Mouse (Mus musculus): Measurements from ENCODE around the gene Rbm44. TPM values are rescaled to one million over a fixed set of nuclear protein-coding genes. Genes with fewer than 3 reads are reported as not detected.
A peak's percentile ranks its signal among the peaks of the same experiment; 100 is the strongest.

Rbm44 gene
- total and polyA plus RNA-seq, 2 experiments from 2014 or later = 0.04 to 0.97 TPM

- Histone ChIP-seq H3K36me3 (replicated peaks; ENCODE audit: control insufficient read depth, insufficient read depth, low read length) (no peaks in the 10 kb centered on the region), H3K27ac (ENCODE audit: low read depth) (peak overlapping the region; percentile 86), H3K9me3 (replicated peaks; ENCODE audit: control insufficient read depth, low read length) (no peaks in the 10 kb centered on the region), H3K4me2 (ENCODE audit: low read depth, low read length) (peak overlapping the region; percentile 16; the same call in 1 of the 2 replicates), H3K4me1 (ENCODE audit: control insufficient read depth, insufficient read depth) (peaks cover 50% of the 10 kb centered on the region), H3K9ac (replicated peaks; ENCODE audit: low read depth, low read length) (no peak overlapping the region; the same call in 1 of the 2 replicates), H3K4me3 (ENCODE audit: low read depth, low read length) (no peak overlapping the region), H3K27me3 (ENCODE audit: control insufficient read depth, insufficient read depth, low read length) (no peaks in the 10 kb centered on the region)
- TF ChIP-seq EP300 (IDR thresholded peaks at IDR 0.05; ENCODE audit: low read depth) (peak; percentile 73; the same call in 1 of the 2 replicates), CTCF (IDR thresholded peaks at IDR 0.05; ENCODE audit: low read depth) (no peak)
- DNase-seq (ENCODE audit: low spot score) (peak; percentile 87), ATAC-seq (ENCODE audit: insufficient read depth, low read depth) (peak; percentile 86)
- WGBS = 15% methylated on average over 10 of the region's 10 CpGs
Measured at GRCm38 (mm10) chr1:91216504-91217267, 71.8 kb downstream of the Rbm44 start.

DNA sequence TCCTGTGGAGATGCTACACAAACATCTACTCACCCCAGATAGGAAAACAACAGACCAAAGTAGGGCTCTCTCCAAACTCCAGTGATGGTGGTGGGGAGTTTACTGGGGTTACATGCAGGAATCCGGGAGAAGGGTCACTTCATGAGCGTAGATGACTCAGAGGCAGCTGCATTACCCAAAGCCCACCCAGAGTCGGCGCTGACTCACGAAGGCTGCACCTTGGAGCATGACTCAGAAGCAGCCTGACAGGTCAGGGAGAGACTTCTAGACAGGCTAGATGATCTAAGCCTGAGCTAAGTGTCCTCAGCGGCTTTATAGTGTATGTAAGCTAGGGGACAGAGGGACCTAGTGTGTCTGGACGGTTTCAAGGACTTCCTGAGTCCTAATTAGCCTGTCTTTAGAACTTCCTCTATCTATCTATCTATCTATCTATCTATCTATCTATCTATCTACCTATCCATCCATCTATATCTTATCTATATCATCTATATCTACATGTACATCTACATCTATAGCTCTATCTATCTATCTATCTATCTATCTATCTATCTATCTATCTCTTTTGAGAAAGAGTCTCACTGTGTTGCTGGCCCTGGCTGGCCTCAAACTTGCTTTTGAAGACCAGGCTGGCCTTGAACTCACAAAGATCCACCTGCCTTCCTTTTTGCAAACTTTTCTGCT is 74.9 kb downstream of the Rbm44 start:
- H3K9me3 ChIP-seq (replicated peaks; ENCODE audit: control insufficient read depth, low read length) = no peaks in the 10 kb centered on the region
- H3K9ac ChIP-seq (replicated peaks; ENCODE audit: low read depth, low read length) = no peak overlapping the region
- ATAC-seq (ENCODE audit: insufficient read depth, low read depth) (no peak), DNase-seq (ENCODE audit: low spot score) (no peak)
- H3K4me2 ChIP-seq (ENCODE audit: low read depth, low read length) = no peak overlapping the region
- H3K27me3 ChIP-seq (ENCODE audit: control insufficient read depth, insufficient read depth, low read length) = no peaks in the 10 kb centered on the region
- TF ChIP-seq CTCF (IDR thresholded peaks at IDR 0.05; ENCODE audit: low read depth) = no peak
- no peak for TF ChIP-seq EP300 (IDR thresholded peaks at IDR 0.05; ENCODE audit: low read depth)
- no peak overlapping the region for H3K27ac ChIP-seq (ENCODE audit: low read depth)
- no peak overlapping the region for H3K4me3 ChIP-seq (ENCODE audit: low read depth, low read length)
- H3K4me1 ChIP-seq (ENCODE audit: control insufficient read depth, insufficient read depth) = peaks cover 33% of the 10 kb centered on the region
- no peaks in the 10 kb centered on the region; the same call in 1 of the 2 replicates for H3K36me3 ChIP-seq (replicated peaks; ENCODE audit: control insufficient read depth, insufficient read depth, low read length)
- 80% methylated on average over 7 of the region's 7 CpGs for WGBS

- ATAC-seq (ENCODE audit: insufficient read depth, low read depth) = no peak
- no peaks in the 10 kb centered on the region; the same call in 1 of the 2 replicates for H3K36me3 ChIP-seq (replicated peaks; ENCODE audit: control insufficient read depth, insufficient read depth, low read length)
- no peaks in the 10 kb centered on the region for H3K27me3 ChIP-seq (ENCODE audit: control insufficient read depth, insufficient read depth, low read length)
- TF ChIP-seq EP300 (IDR thresholded peaks at IDR 0.05; ENCODE audit: low read depth) = no peak
- no peak for TF ChIP-seq CTCF (IDR thresholded peaks at IDR 0.05; ENCODE audit: low read depth)
- H3K27ac ChIP-seq (ENCODE audit: low read depth) = no peak overlapping the region
- no peaks in the 10 kb centered on the region for H3K9me3 ChIP-seq (replicated peaks; ENCODE audit: control insufficient read depth, low read length)
- no peak for DNase-seq (ENCODE audit: low spot score)
- H3K4me1 ChIP-seq (ENCODE audit: control insufficient read depth, insufficient read depth) = peaks cover 28% of the 10 kb centered on the region
- H3K4me2 ChIP-seq (ENCODE audit: low read depth, low read length) = no peak overlapping the region
- H3K4me3 ChIP-seq (ENCODE audit: low read depth, low read length) = no peak overlapping the region
- 84% methylated on average over 3 of the region's 3 CpGs for WGBS
- H3K9ac ChIP-seq (replicated peaks; ENCODE audit: low read depth, low read length) = no peak overlapping the region
Measured at GRCm38 (mm10) chr1:91220322-91220672, 75.4 kb downstream of the Rbm44 start.

Other genes starting within 250 kb of the Rbm44 start
- 0.04 and 0.27 TPM in 2 replicates for gene Mlph, start 230.0 kb upstream of the Rbm44 start, total RNA-seq (2014; rRNA removed; ENCODE audit: low replicate concordance)
- gene Mlph, start 230.0 kb upstream of the Rbm44 start, polyA plus RNA-seq (2015; fragmentation: Nextera tagmentation; extraction: Ambion mirVana) = 0.12 TPM in 2 replicates
- not detected in 2 replicates for gene Prlh, start 192.0 kb upstream of the Rbm44 start, total RNA-seq (2014; rRNA removed; ENCODE audit: low replicate concordance)
- gene Prlh, start 192.0 kb upstream of the Rbm44 start, polyA plus RNA-seq (2015; fragmentation: Nextera tagmentation; extraction: Ambion mirVana) = not detected in 2 replicates
- gene Rab17, start 175.4 kb upstream of the Rbm44 start, total RNA-seq (2014; rRNA removed; ENCODE audit: low replicate concordance) = 7.1 and 8.4 TPM in 2 replicates
- 5.1 and 5.6 TPM in 2 replicates for gene Rab17, start 175.4 kb upstream of the Rbm44 start, polyA plus RNA-seq (2015; fragmentation: Nextera tagmentation; extraction: Ambion mirVana)
- gene Lrrfip1, start 146.4 kb upstream of the Rbm44 start, total RNA-seq (2014; rRNA removed; ENCODE audit: low replicate concordance) = 120 and 135 TPM in 2 replicates
- 140 and 168 TPM in 2 replicates for gene Lrrfip1, start 146.4 kb upstream of the Rbm44 start, polyA plus RNA-seq (2015; fragmentation: Nextera tagmentation; extraction: Ambion mirVana)
- gene Ramp1, start 34.7 kb downstream of the Rbm44 start, total RNA-seq (2014; rRNA removed; ENCODE audit: low replicate concordance) = 46.7 and 59.5 TPM in 2 replicates
- 62.4 and 65.5 TPM in 2 replicates for gene Ramp1, start 34.7 kb downstream of the Rbm44 start, polyA plus RNA-seq (2015; fragmentation: Nextera tagmentation; extraction: Ambion mirVana)
- 23.5 and 69.6 TPM in 2 replicates for gene Ube2f, start 105.2 kb downstream of the Rbm44 start, total RNA-seq (2014; rRNA removed; ENCODE audit: low replicate concordance)
- 77.9 and 79.3 TPM in 2 replicates for gene Ube2f, start 105.2 kb downstream of the Rbm44 start, polyA plus RNA-seq (2015; fragmentation: Nextera tagmentation; extraction: Ambion mirVana)
- 14.0 and 18.5 TPM in 2 replicates for gene Scly, start 153.2 kb downstream of the Rbm44 start, total RNA-seq (2014; rRNA removed; ENCODE audit: low replicate concordance)
- 9.6 and 10.0 TPM in 2 replicates for gene Scly, start 153.2 kb downstream of the Rbm44 start, polyA plus RNA-seq (2015; fragmentation: Nextera tagmentation; extraction: Ambion mirVana)
- 0.89 TPM in 1 of 2 replicates, not detected in the other for gene Espnl, start 177.0 kb downstream of the Rbm44 start, total RNA-seq (2014; rRNA removed; ENCODE audit: low replicate concordance)
- gene Espnl, start 177.0 kb downstream of the Rbm44 start, polyA plus RNA-seq (2015; fragmentation: Nextera tagmentation; extraction: Ambion mirVana) = 0.04 TPM in 1 of 2 replicates, not detected in the other
- gene Klhl30, start 205.9 kb downstream of the Rbm44 start, total RNA-seq (2014; rRNA removed; ENCODE audit: low replicate concordance) = 78.6 and 83.2 TPM in 2 replicates
- 64.0 and 68.6 TPM in 2 replicates for gene Klhl30, start 205.9 kb downstream of the Rbm44 start, polyA plus RNA-seq (2015; fragmentation: Nextera tagmentation; extraction: Ambion mirVana)
- gene Erfe, start 221.3 kb downstream of the Rbm44 start, total RNA-seq (2014; rRNA removed; ENCODE audit: low replicate concordance) = 0.19 and 0.46 TPM in 2 replicates
- gene Erfe, start 221.3 kb downstream of the Rbm44 start, polyA plus RNA-seq (2015; fragmentation: Nextera tagmentation; extraction: Ambion mirVana) = 0.40 and 0.71 TPM in 2 replicates